Mouse (Mus musculus): ENCODE data around the gene Cwc15. TPM values are rescaled to one million over a fixed set of nuclear protein-coding genes. Genes with fewer than 3 reads are reported as not detected.
"Not testable (repeated sequence)": the region's sequence is repeated elsewhere in the genome, so short reads cannot be mapped to it uniquely, and the experiment has no call there.

Cwc15 gene
- polyA plus RNA-seq (2015; fragmentation: Nextera tagmentation; extraction: Ambion mirVana), result 155 and 171 TPM in 2 replicates

GRCm38 (mm10) chr9:14500023-14500915 is at the start of gene Cwc15, which contains the start of gene Kdm4d:
Gene Cwc15 (plus strand): TSS chr9:14500617.
Gene Kdm4d (minus strand): TSS chr9:14500482.
- DNase-seq (ENCODE audit: low spot score) (peak; percentile 95), ATAC-seq (replicated peaks; ENCODE audit: low FRiP score, low read depth) (peak; percentile 98)
- Histone ChIP-seq H3K27ac (peak within 1 kb of the TSS; percentile 81), H3K36me3 (ENCODE audit: insufficient read depth, low read length) (peaks cover 22% of the 10 kb centered on the region), H3K4me3 (replicated peaks; ENCODE audit: low read depth, low read length) (peak within 1 kb of the TSS; percentile 74), H3K9ac (ENCODE audit: low read depth, low read length) (peak within 1 kb of the TSS; percentile 86), H3K27me3 (ENCODE audit: insufficient read depth, low read length) (no peaks in the 10 kb centered on the region), H3K4me1 (replicated peaks; ENCODE audit: insufficient read depth, low read length) (0 out of 2 replicates have a peak, but pooled peaks cover 3% of the 10 kb centered on the region), H3K9me3 (replicated peaks; ENCODE audit: low read length) (no peaks in the 10 kb centered on the region), H3K4me2 (ENCODE audit: low read length) (peak within 1 kb of the TSS; percentile 58)
- no peak for TF ChIP-seq CTCF (IDR thresholded peaks at IDR 0.05; ENCODE audit: low read depth)
- 1% methylated on average over 59 of the region's 59 CpGs for WGBS

- WGBS, result 74% methylated on average over 7 of the region's 8 CpGs
- not testable (repeated sequence) for ATAC-seq (replicated peaks; ENCODE audit: low FRiP score, low read depth); H3K27ac ChIP-seq; H3K9ac ChIP-seq (ENCODE audit: low read depth, low read length); H3K36me3 ChIP-seq (ENCODE audit: insufficient read depth, low read length); H3K4me1 ChIP-seq (replicated peaks; ENCODE audit: insufficient read depth, low read length); H3K4me2 ChIP-seq (ENCODE audit: low read length); DNase-seq (ENCODE audit: low spot score); H3K9me3 ChIP-seq (replicated peaks; ENCODE audit: low read length); H3K27me3 ChIP-seq (ENCODE audit: insufficient read depth, low read length); H3K4me3 ChIP-seq (replicated peaks; ENCODE audit: low read depth, low read length)
- TF ChIP-seq CTCF (IDR thresholded peaks at IDR 0.05; ENCODE audit: low read depth), result peak; percentile 14; the same call in 1 of the 2 replicates
Observed at GRCm38 (mm10) chr9:14451120-14451519, 49.3 kb upstream of the Cwc15 start.

- H3K27ac ChIP-seq, result no peak overlapping the region
- DNase-seq (ENCODE audit: low spot score), result no peak
- TF ChIP-seq CTCF (IDR thresholded peaks at IDR 0.05; ENCODE audit: low read depth), result no peak
- H3K27me3 ChIP-seq (ENCODE audit: insufficient read depth, low read length), result no peaks in the 10 kb centered on the region
- ATAC-seq (replicated peaks; ENCODE audit: low FRiP score, low read depth), result no peak
- H3K36me3 ChIP-seq (ENCODE audit: insufficient read depth, low read length), result no peaks in the 10 kb centered on the region
- H3K4me3 ChIP-seq (replicated peaks; ENCODE audit: low read depth, low read length), result no peak overlapping the region
- H3K9ac ChIP-seq (ENCODE audit: low read depth, low read length), result no peak overlapping the region
- H3K9me3 ChIP-seq (replicated peaks; ENCODE audit: low read length), result no peaks in the 10 kb centered on the region
- 84% methylated on average over 3 of the region's 3 CpGs for WGBS
- H3K4me1 ChIP-seq (replicated peaks; ENCODE audit: insufficient read depth, low read length), result no peaks in the 10 kb centered on the region
- H3K4me2 ChIP-seq (ENCODE audit: low read length), result no peak overlapping the region
Observed at GRCm38 (mm10) chr9:14456320-14456719, 44.1 kb upstream of the Cwc15 start.

- WGBS, result 100% methylated on average over 1 of the region's 1 CpGs
- H3K4me2 ChIP-seq (ENCODE audit: low read length); H3K4me3 ChIP-seq (replicated peaks; ENCODE audit: low read depth, low read length): not testable (repeated sequence)
Observed at GRCm38 (mm10) chr9:14462536-14462935, 37.9 kb upstream of the Cwc15 start.

GRCm38 (mm10) chr9:14463668-14464067 is 36.7 kb upstream of the Cwc15 start:
- H3K27ac ChIP-seq; H3K36me3 ChIP-seq (ENCODE audit: insufficient read depth, low read length); ATAC-seq (replicated peaks; ENCODE audit: low FRiP score, low read depth); H3K27me3 ChIP-seq (ENCODE audit: insufficient read depth, low read length); H3K9ac ChIP-seq (ENCODE audit: low read depth, low read length); DNase-seq (ENCODE audit: low spot score); H3K9me3 ChIP-seq (replicated peaks; ENCODE audit: low read length); H3K4me3 ChIP-seq (replicated peaks; ENCODE audit: low read depth, low read length); H3K4me2 ChIP-seq (ENCODE audit: low read length); H3K4me1 ChIP-seq (replicated peaks; ENCODE audit: insufficient read depth, low read length): not testable (repeated sequence)
- WGBS, result 76% methylated on average over 12 of the region's 12 CpGs

More at GRCm38 (mm10) chr9:14462536-14462935, 37.9 kb upstream of the Cwc15 start:
- not testable (repeated sequence) for DNase-seq (ENCODE audit: low spot score); H3K36me3 ChIP-seq (ENCODE audit: insufficient read depth, low read length); H3K27me3 ChIP-seq (ENCODE audit: insufficient read depth, low read length); H3K4me1 ChIP-seq (replicated peaks; ENCODE audit: insufficient read depth, low read length); ATAC-seq (replicated peaks; ENCODE audit: low FRiP score, low read depth); H3K9me3 ChIP-seq (replicated peaks; ENCODE audit: low read length); H3K27ac ChIP-seq; H3K9ac ChIP-seq (ENCODE audit: low read depth, low read length)

GRCm38 (mm10) chr9:14498896-14499705 is 1.3 kb upstream of the Cwc15 start:
- H3K9me3 ChIP-seq (replicated peaks; ENCODE audit: low read length), result no peaks in the 10 kb centered on the region
- TF ChIP-seq CTCF (IDR thresholded peaks at IDR 0.05; ENCODE audit: low read depth), result no peak
- ATAC-seq (replicated peaks; ENCODE audit: low FRiP score, low read depth) (no peak), DNase-seq (ENCODE audit: low spot score) (no peak)
- H3K27me3 ChIP-seq (ENCODE audit: insufficient read depth, low read length), result no peaks in the 10 kb centered on the region
- H3K36me3 ChIP-seq (ENCODE audit: insufficient read depth, low read length), result peaks cover 16% of the 10 kb centered on the region; the same call in 1 of the 2 replicates
- H3K4me1 ChIP-seq (replicated peaks; ENCODE audit: insufficient read depth, low read length), result 0 out of 2 replicates have a peak, but pooled peaks cover 3% of the 10 kb centered on the region
- no peak overlapping the region for H3K27ac ChIP-seq
- H3K4me3 ChIP-seq (replicated peaks; ENCODE audit: low read depth, low read length), result no peak overlapping the region
- WGBS, result 83% methylated on average over 4 of the region's 4 CpGs
- H3K4me2 ChIP-seq (ENCODE audit: low read length), result peak overlapping the region; percentile 58
- no peak overlapping the region for H3K9ac ChIP-seq (ENCODE audit: low read depth, low read length)

All from kidney, postnatal 0 days (tissue).